Mouse (Mus musculus) small intestine, adult 2 months (tissue): ENCODE measurements at regions not wholly inside any gene's neighbourhood (a gene's known extent, or its start where the extent isn't known, plus 50 kb on each side); places are given as distances from the start of the nearest gene placed in this dataset.

ENCODE experiments used
- H3K27ac ChIP-seq: fragments of 200-500 bp; 2 replicates; pipeline ENCODE4 v1.5.1; 2012; ENCODE audit warnings: low read depth, low read length, control low read depth, inconsistent platforms; ENCODE audit not compliant: insufficient read depth
- H3K27me3 ChIP-seq: fragments of 200-500 bp; 2 replicates; pipeline ENCODE4 v1.6.1; 2012; ENCODE audit warnings: mild to moderate bottlenecking, moderate library complexity, low read length, inconsistent platforms; ENCODE audit not compliant: control insufficient read depth, insufficient read depth
- H3K36me3 ChIP-seq: fragments of 200-500 bp; 2 replicates; pipeline ENCODE4 v1.6.1; 2012; ENCODE audit warnings: mild to moderate bottlenecking, low read length, control low read depth, inconsistent platforms; ENCODE audit not compliant: control insufficient read depth, insufficient read depth
- H3K4me1 ChIP-seq: fragments of 200-500 bp; 2 replicates; pipeline ENCODE4 v1.6.1; 2012; ENCODE audit warnings: low read length, inconsistent platforms, mixed read lengths; ENCODE audit not compliant: control insufficient read depth, insufficient read depth, insufficient read length
- H3K4me3 ChIP-seq: fragments of 200-500 bp; 2 replicates; pipeline ENCODE4 v1.5.1; 2012; ENCODE audit warnings: low read depth, mild to moderate bottlenecking, control low read depth, inconsistent platforms, low read length, moderate library complexity
- CTCF ChIP-seq: fragments of 200-500 bp; IDR thresholded peaks from 2 replicates; pipeline ENCODE4 v1.5.1; 2012; ENCODE audit warnings: low read depth, mild to moderate bottlenecking, control low read depth, inconsistent platforms, low read length, moderate library complexity, mixed read lengths; ENCODE audit not compliant: insufficient replicate concordance, insufficient read length; ENCODE audit errors: extremely low read depth
- POLR2A ChIP-seq: fragments of 200-500 bp; IDR thresholded peaks from 2 replicates; pipeline ENCODE4 v1.6.1; 2012; ENCODE audit warnings: low read depth, mild to moderate bottlenecking, control low read depth, inconsistent platforms, low read length, moderate library complexity
- WGBS: fragments of 180-500 bp; shearing (Covaris S2); methylation state at CpG from one replicate; pipeline ENCODE4 v1.1.7; 2018; 5-methylcytosine and 5-hydroxymethylcytosine counted together

- H3K36me3 ChIP-seq = no peaks in the 10 kb centered on the region
- 72% methylated on average over 12 of the region's 12 CpGs for WGBS
- no peak for TF ChIP-seq CTCF
- no peak for TF ChIP-seq POLR2A
- no peak overlapping the region for H3K27ac ChIP-seq
- H3K27me3 ChIP-seq = no peaks in the 10 kb centered on the region
- no peaks in the 10 kb centered on the region for H3K4me1 ChIP-seq
- H3K4me3 ChIP-seq = no peak overlapping the region
These were observed 410.3 kb downstream of the Wdr11 start for GRCm38 (mm10) chr7:130002002-130002401.

- TF ChIP-seq POLR2A (no peak), CTCF (no peak)
- H3K36me3 ChIP-seq = no peaks in the 10 kb centered on the region
- H3K4me3 ChIP-seq = no peak overlapping the region
- 74% methylated on average over 10 of the region's 10 CpGs for WGBS
- no peaks in the 10 kb centered on the region; the same call in 1 of the 2 replicates for H3K4me1 ChIP-seq
- no peak overlapping the region for H3K27ac ChIP-seq
- no peaks in the 10 kb centered on the region for H3K27me3 ChIP-seq
These were observed 413.7 kb downstream of the Wdr11 start for GRCm38 (mm10) chr7:130005406-130005805.

- TF ChIP-seq POLR2A = no peak
- TF ChIP-seq CTCF = no peak
- WGBS = 70% methylated on average over 6 of the region's 6 CpGs
- no peak overlapping the region for H3K4me3 ChIP-seq
These were observed 416.4 kb downstream of the Wdr11 start for GRCm38 (mm10) chr7:130007993-130008583.

GRCm38 (mm10) chr7:130008591-130009418 is 417.1 kb downstream of the Wdr11 start:
- TF ChIP-seq POLR2A (no peak), CTCF (no peak)
- Histone ChIP-seq H3K36me3 (no peaks in the 10 kb centered on the region), H3K27ac (no peak overlapping the region), H3K4me1 (no peaks in the 10 kb centered on the region; the same call in 1 of the 2 replicates), H3K27me3 (no peaks in the 10 kb centered on the region), H3K4me3 (no peak overlapping the region)
- WGBS = 31% methylated on average over 12 of the region's 12 CpGs

More at GRCm38 (mm10) chr7:130007993-130008583, 416.4 kb downstream of the Wdr11 start:
- Histone ChIP-seq H3K27ac (no peak overlapping the region), H3K36me3 (no peaks in the 10 kb centered on the region), H3K27me3 (no peaks in the 10 kb centered on the region), H3K4me1 (no peaks in the 10 kb centered on the region; the same call in 1 of the 2 replicates)

GRCm38 (mm10) chr7:130012067-130012466 is 420.4 kb downstream of the Wdr11 start:
- no peaks in the 10 kb centered on the region; the same call in 1 of the 2 replicates for H3K4me1 ChIP-seq
- no peaks in the 10 kb centered on the region for H3K36me3 ChIP-seq
- H3K27me3 ChIP-seq = no peaks in the 10 kb centered on the region
- 61% methylated on average over 8 of the region's 8 CpGs for WGBS
- H3K4me3 ChIP-seq = no peak overlapping the region
- TF ChIP-seq POLR2A = no peak
- no peak for TF ChIP-seq CTCF
- no peak overlapping the region for H3K27ac ChIP-seq

- TF ChIP-seq CTCF (no peak), POLR2A (no peak)
- WGBS = 89% methylated on average over 6 of the region's 6 CpGs
- H3K36me3 ChIP-seq = no peaks in the 10 kb centered on the region
- H3K27ac ChIP-seq = no peak overlapping the region
- H3K27me3 ChIP-seq = no peaks in the 10 kb centered on the region
- no peak overlapping the region for H3K4me3 ChIP-seq
- H3K4me1 ChIP-seq = no peaks in the 10 kb centered on the region; the same call in 1 of the 2 replicates
These were observed 421.4 kb downstream of the Wdr11 start for GRCm38 (mm10) chr7:130013109-130013508.

GRCm38 (mm10) chr7:130014609-130015008 is 422.9 kb downstream of the Wdr11 start:
- Histone ChIP-seq H3K4me3 (no peak overlapping the region), H3K36me3 (no peaks in the 10 kb centered on the region), H3K27me3 (no peaks in the 10 kb centered on the region), H3K4me1 (no peaks in the 10 kb centered on the region), H3K27ac (no peak overlapping the region)
- TF ChIP-seq CTCF (no peak), POLR2A (no peak)
- WGBS = 84% methylated on average over 10 of the region's 10 CpGs
